Mouse (Mus musculus) CD4-positive helper T cell, adult 2 months (primary cell): ENCODE measurements around the gene Esd.
A peak's percentile ranks its signal among the peaks of the same experiment; 100 is the strongest.

Experiments
- DNase-seq: peaks from one replicate; pipeline ENCODE4 v3.0.0-alpha.2; 2012; ENCODE audit warnings: low read depth, missing footprints, low spot score

The Esd gene

DNA sequence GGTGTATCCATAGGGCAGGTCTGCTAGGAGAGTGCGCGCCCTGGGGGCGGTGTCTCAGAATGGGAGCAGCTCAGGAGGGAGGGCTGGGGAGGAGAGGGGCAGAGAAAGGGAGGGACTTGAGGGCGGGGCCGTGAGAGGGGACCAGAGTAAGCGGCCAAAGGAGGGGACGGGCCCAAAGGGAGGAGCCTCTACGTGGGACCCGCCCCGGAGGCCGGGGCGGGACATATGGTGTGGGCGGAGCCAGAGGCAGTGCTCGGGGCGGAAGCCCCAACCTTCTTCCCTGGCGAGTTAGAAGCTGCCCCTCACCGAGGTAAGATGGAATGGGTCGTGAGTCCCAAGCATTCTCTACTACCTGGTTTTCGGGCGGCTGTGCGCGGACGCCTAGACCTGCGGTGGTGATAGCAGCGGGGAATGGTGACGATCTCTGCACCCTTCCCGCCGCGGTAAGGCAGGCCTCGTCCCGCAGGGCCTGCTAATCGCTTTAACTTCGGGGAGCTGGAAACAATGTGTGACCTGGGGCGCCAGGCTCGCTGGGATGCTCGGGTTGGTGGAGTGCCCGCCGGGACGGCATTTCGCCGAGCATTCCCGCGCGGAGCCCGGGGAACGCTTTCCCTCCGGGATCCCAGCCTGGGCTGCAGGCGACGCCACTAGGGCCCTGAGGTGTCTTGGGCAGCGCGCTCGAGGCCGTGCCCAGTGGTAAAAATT lies at the start of gene Esd:
Gene Esd (plus strand): TSS at position 219 of the 705 bp plus-strand sequence.
- peak; percentile 92 for DNase-seq

DNA sequence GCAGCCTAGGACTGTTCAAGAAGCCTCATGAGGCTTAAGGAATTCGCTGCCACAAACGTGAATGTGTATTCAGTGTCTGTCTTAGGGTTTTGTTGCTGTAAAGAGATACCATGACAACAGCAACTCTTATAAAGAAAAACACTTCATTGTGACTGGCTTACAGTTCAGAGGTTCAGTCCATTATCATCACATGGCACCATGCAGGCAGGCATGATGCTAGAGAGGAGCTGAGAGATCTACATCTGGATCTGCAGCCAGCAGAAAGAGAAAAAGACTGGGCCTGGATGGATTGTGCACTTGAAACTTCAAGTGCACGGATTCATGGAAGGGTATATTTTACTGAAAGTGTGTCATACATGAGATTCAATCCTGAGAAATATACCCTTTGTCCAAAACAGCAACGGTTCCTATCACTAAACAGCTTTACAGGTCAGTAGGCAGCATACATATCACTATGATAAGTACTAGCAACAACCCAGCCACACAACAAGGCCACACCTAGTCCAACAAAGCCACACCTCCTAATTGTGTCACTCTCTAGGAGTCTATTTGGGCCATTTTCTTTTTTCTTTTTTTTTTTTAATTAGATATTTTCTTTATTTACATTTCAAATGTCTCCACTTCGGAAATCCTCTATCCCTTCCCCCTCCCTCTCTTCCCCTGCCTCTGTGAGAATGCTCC lies 47.7 kb upstream of the Esd start:
- DNase-seq = no peak

- DNase-seq = no peak
Measured at GRCm38 (mm10) chr14:74691963-74692362, 40.1 kb upstream of the Esd start.

GRCm38 (mm10) chr14:74696766-74697165 lies 35.3 kb upstream of the Esd start:
- no peak for DNase-seq

- DNase-seq = no peak
Measured at GRCm38 (mm10) chr14:74697432-74697831, 34.7 kb upstream of the Esd start.

- no peak for DNase-seq
Measured at GRCm38 (mm10) chr14:74699241-74699640, 32.9 kb upstream of the Esd start.

- DNase-seq = no peak
Measured at GRCm38 (mm10) chr14:74703930-74704329, 28.2 kb upstream of the Esd start.

- peak; percentile 37 for DNase-seq
Measured at GRCm38 (mm10) chr14:74709054-74709453, 23.0 kb upstream of the Esd start.

GRCm38 (mm10) chr14:74723541-74723940 lies 8.6 kb upstream of the Esd start:
- DNase-seq = no peak

GRCm38 (mm10) chr14:74731221-74732078 lies 647 bp upstream of the Esd start:
- no peak for DNase-seq

GRCm38 (mm10) chr14:74733397-74733796 lies 1.3 kb downstream of the Esd start:
- no peak for DNase-seq

DNA sequence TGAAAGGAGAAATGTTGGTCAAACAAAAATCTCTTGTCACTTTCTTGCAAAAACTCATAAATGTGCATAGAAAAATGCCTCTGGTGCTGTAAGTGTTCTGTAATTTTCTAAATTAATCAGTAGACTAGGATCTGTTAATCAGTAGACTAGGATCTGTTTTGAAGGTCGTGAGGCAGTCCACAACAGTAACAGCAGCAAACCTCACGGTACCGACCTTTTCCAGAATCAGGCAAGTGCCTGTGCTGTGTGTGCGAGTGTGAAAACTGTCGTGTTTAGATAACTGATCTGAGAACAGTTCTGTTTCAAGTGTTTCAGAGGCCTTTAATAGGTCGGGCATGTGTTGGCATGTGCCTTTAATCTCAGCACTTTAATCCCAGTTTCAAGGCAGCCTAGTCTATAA lies 3.4 kb downstream of the Esd start:
- DNase-seq = no peak

DNA sequence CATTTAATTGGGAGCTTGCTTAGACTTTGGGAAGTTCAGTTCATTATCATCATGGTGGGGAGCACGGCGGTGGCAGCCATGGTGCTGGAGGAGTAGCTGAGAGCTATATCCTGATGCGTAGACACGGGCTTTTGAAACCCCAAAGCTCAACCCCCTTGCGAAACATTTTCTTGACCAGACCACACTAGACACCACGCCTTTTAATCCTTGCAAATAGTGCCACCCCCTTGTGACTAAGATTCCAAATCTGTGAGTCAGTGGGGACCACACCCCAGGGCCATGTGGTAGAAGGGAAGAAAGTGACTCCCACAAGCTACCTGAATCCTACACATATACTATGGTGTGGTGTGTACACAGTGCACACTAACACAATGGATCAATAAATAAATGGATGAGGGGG lies 4.8 kb downstream of the Esd start:
- DNase-seq = no peak

DNA sequence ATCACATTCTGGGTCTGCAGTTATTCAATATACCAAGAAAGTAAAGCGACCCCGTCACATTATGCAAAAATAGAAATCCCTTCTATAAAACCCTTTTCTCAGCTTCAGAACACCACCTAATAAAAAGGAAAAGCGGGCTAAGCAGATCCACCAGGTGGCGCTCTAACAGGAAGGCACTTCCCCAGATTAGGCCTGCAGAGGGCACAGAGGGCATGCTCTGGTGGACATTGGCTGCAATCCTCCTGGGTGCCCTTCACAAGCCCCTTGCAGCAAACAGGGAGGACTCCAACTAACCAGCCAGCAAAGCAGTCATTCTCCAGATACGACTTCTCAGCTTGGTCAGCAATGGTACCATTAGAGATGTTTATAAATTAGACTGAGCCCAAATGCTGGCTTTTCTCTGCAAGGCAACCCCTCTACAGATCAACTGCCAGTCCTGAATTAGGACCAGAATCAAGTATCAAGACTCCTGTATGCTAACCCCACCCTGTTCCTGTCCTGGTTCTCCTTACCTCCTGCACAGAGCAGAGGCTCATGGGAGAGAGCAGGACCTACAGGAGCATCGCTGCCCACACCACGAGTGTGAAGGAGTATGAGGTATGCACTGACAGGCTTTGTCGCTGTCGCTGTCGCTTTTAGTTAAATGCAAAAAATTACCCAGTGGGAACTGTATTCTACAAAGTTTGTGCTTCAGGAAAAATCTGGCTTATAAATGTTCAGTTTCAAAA lies 32.3 kb downstream of the Esd start:
- DNase-seq = peak; percentile 69

DNA sequence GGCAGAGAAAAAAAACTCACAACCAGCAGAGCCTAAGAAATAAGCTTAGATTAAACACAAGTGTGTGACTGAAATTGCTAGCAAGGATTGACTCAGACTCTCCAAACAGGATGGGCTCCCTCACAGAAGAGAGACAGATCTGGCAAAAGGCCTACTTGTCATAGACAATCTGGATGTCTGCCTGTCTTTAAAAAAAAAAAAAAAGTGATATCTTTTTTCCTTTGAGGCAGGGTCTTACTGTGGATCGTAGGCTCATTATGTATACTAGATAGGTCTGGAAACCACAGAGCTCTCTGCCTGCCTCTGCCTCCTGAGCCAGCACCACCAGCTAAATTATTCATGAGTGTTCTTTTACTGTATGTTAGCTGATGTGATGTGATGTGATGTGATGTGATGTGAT lies 35.8 kb downstream of the Esd start:
- DNase-seq = no peak

DNA sequence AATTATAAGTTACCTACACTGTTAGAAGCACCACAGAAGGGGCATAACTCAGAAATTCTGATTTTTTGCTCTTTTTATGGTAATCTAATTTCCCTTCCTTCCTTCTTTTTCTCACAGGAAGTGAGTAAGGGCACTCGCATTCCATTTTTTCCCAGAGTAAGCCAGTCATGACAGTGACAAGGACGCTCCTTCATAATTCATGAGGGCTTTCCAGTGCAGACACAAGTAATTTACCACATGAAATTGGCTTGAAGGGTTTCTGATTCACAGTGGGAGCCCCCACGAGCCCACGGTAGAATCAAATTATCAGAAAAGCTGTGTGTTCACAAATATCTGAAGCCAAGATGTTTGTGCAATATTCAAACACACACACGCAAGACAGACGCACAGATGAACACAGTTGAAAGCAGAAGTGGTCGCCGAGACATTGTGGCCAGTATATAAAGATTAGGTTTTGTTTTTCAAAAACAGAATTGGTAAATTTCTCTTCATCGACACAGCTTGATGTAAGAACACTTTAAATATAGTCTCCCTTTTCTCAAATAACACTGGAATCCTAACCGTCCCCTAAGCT lies 42.0 kb downstream of the Esd start:
- no peak for DNase-seq

- no peak for DNase-seq
Measured at GRCm38 (mm10) chr14:74784243-74784934, 52.3 kb downstream of the Esd start.

DNA sequence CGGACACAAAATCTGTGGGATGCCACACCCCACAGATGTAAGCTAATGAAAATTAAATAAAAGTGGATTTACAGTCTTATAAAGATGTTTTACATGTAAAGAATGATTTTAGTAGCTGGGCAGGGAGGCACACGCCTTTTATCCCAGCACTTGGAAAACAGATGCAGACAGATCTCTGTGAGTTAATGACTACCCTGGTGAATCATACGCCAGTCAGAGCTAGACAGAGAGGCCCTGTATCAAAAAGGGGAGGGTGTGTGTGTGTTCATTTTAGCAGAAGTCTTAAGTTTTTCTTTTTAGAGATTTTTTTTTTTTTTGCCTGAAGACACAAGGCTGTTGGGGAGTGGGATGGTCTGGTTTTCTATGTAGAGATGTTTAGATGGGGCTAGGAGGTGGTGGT lies 55.6 kb downstream of the Esd start:
- DNase-seq = no peak

- no peak for DNase-seq
Measured at GRCm38 (mm10) chr14:74788766-74789165, 56.7 kb downstream of the Esd start.

DNA sequence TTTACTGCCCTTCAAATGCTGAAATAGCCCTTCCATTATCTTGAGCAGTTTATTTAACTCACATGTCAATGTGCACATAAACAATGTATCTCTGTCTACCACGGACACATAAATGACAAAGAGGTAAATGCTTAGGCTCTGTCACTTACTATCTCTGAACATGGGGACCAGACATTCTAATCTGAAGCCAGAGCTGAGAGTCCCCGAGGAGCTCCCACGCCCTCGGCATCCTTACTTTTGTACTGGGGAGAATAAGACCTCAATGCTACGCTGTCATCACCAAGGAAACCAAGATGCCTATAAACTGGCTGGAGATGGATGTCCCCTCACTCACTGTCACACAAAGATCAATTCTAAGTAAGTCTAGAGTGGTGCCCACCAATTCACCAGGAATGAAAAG lies 58.4 kb downstream of the Esd start:
- no peak for DNase-seq

GRCm38 (mm10) chr14:74792793-74793192 lies 60.7 kb downstream of the Esd start:
- DNase-seq = no peak
